Mouse (Mus musculus): ENCODE data around the gene Nlrc5.
"Not testable (repeated sequence)": the region's sequence is repeated elsewhere in the genome, so short reads cannot be mapped to it uniquely, and the experiment has no call there.

The Nlrc5 gene

GRCm38 (mm10) chr8:94422270-94422669 lies 11.9 kb upstream of the Nlrc5 start:
- DNase-seq (ENCODE audit: low spot score) = no peak

- no peak for DNase-seq (ENCODE audit: low spot score)
Observed at GRCm38 (mm10) chr8:94427953-94428352, 6.2 kb upstream of the Nlrc5 start.

- DNase-seq (ENCODE audit: low spot score) = no peak
Observed at GRCm38 (mm10) chr8:94428420-94428819, 5.7 kb upstream of the Nlrc5 start.

DNA sequence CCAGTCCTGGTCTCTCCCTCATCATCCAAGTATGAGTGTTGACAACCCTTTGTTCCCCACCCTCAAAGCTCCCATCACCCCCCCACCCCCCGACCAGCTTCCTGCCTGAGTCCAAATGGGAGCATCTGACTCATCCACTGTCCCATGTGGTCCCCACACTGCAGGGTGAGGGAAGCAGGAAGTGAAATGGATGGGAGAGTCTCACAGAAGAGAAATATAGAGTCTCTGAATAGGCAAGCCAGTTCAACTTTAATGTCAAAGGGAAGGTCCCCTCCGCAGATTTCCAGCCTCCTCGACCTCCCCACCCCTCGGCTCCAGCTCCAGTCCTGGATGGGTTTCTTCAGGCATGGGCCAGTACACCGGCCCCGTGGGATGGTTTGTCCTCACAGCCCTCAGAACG lies 4.8 kb upstream of the Nlrc5 start:
- DNase-seq (ENCODE audit: low spot score) = no peak

DNA sequence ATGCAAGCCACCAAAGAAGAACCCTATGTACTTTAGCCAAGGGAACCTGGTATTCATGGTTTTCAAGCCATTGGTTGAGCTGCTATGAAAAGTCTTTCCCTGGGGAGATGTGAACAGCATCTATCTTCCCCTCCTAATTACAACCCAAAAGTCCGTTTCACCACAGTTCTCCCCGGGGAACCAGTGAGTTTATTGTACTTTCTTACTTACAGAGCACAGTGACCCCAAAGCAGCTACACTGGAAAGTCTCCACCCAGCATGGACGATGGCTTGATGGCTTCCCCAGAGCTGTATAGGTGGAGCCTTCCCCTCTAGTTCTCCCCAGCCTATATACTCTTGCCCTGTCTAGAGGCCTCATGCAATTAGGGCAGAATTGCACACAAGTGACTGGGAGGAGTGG lies 1.9 kb upstream of the Nlrc5 start:
- no peak for DNase-seq (ENCODE audit: low spot score)

DNA sequence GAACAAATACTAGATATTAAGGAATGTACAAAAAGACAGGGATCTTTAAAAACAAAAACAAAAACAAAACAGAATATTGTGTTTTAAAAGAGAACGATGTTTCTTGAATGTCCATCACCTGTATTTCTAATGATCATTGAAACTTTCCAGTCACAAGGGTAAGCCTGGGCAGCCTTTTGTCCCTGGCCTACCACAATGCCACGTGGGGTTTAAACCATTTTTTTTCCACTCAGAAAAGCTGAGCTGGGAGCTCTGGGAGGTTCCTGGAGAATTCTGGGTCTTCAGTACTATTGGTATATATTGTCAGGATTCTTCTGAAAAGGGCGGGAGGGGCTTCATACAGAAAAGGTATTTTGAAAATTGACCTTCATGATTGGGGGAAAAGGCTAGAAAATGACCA lies 802 bp downstream of the Nlrc5 start:
- DNase-seq (ENCODE audit: low spot score) = no peak

- no peak for DNase-seq (ENCODE audit: low spot score)
Observed at GRCm38 (mm10) chr8:94435397-94436111, 1.4 kb downstream of the Nlrc5 start.

DNA sequence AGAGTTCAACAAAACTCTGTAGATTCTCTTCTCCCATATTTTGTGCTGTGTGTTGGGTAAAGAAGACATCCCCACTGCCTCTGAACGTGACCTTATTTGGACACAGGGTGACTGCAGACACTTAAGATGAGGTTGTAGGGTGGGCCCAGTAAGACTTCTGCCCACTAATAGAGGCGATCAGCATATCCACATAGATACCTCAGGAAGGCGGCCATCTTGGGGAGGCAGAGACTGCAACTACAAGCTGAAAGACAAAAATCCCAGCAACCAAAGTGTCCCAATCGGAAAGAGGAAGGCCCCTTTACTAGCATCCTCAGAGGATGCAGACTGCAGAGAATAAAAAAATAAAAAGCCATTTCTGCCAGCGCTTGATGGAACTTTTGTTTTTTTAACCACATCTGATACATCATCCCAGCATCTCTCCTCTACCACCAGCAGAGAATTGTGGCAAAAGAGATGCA lies 2.0 kb downstream of the Nlrc5 start:
- no peak for DNase-seq (ENCODE audit: low spot score)

DNA sequence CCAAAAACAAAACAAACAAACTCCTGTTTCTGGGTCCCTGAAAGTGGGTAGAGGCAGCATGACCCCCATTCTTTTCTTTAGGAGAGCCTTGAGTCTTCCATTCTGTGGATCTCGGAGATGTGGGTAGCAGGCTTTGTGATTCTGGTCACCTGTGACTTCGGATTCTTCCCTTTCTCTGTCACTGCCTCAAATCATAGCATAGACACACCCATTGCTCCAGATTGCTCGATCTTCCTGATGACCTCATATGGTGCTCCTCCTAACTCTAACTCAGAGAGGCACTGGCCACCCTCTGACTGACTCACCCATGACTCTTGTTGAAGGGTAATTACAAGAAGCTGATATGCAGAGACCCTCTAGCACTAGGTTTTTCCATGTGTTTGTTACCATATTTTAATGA lies 2.7 kb downstream of the Nlrc5 start:
- DNase-seq (ENCODE audit: low spot score) = no peak

- DNase-seq (ENCODE audit: low spot score) = no peak
Observed at GRCm38 (mm10) chr8:94438659-94439058, 4.5 kb downstream of the Nlrc5 start.

DNA sequence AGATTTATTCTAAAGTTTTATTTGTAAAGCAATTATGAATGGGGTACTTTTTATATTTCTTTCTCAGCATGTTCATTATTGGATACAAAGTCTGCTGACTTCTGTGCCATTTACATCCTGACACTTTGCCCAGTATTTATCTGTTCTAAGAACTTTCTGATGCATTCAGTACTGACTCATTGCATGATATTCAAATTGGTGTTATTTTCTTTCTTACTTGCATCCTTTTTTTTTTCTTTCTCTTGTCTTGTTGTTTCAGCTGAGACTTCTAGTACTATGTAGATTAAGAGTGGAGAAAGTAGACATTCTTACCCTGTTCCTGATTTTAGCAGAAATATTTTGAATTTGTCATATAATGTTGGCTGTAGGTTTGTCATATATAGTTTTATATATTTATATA lies 5.5 kb downstream of the Nlrc5 start:
- no peak for DNase-seq (ENCODE audit: low spot score)

DNA sequence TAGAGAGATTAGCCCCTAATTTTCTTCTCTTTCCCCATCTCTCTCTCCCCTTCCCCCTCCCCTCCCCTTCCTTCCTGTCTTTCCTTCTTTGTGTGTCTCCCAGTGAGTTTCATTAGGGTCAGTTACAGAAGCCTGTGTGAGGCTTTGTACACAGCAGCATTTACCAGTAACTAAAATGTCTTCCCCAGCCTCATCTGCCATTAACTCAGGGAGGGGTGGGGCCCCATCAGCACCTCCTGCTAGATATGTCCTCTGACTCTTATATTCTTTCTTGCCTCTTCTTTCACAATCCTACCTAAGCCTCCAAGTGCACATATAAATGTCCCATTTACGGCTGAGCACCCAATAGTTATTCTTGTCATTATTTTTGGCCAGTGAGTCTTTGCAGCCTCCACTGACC lies 6.2 kb downstream of the Nlrc5 start:
- DNase-seq (ENCODE audit: low spot score) = no peak

- DNase-seq (ENCODE audit: low spot score) = no peak
Observed at GRCm38 (mm10) chr8:94441686-94442085, 7.5 kb downstream of the Nlrc5 start.

DNA sequence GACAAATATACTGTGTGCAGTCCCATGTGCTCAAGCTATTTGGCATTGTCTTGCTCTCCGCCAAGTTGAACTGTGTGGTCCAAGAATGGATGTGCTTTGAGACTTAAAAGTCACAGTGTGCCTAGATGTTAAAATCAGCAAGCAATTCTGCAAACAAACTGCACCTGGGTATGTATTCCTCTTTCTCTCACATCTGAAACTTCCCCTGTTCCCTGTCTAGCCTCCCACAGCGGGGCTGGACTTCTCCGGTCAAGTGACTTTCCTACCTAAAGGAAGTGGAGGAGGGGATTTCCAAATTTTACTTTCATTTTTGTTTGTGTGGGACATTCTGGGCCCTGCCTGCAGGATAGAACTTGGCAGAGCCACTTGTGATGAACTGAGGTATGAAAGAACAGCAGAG lies 9.0 kb downstream of the Nlrc5 start:
- no peak for DNase-seq (ENCODE audit: low spot score)

- DNase-seq (ENCODE audit: low spot score) = no peak
Observed at GRCm38 (mm10) chr8:94444480-94444879, 10.3 kb downstream of the Nlrc5 start.

DNA sequence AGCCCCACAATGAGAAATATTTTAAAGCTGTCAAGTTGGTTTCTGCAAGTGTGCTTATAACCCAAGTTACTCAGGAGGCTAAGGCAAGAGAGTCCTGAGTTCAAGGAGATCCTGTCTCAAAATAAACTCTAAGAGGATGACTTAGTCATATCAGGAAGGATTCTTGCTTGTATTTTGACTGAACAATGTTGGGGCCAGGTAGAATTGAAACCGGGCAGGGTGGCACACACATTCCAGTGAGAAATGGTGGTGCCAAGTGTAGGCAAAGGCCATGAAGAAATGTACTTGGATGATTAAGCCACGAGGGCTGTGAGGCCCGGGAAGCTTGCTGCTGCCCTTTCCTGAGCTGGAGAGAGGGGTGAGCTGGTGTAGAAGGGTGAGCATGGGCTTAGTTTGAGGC lies 13.0 kb downstream of the Nlrc5 start:
- no peak for DNase-seq (ENCODE audit: low spot score)

DNA sequence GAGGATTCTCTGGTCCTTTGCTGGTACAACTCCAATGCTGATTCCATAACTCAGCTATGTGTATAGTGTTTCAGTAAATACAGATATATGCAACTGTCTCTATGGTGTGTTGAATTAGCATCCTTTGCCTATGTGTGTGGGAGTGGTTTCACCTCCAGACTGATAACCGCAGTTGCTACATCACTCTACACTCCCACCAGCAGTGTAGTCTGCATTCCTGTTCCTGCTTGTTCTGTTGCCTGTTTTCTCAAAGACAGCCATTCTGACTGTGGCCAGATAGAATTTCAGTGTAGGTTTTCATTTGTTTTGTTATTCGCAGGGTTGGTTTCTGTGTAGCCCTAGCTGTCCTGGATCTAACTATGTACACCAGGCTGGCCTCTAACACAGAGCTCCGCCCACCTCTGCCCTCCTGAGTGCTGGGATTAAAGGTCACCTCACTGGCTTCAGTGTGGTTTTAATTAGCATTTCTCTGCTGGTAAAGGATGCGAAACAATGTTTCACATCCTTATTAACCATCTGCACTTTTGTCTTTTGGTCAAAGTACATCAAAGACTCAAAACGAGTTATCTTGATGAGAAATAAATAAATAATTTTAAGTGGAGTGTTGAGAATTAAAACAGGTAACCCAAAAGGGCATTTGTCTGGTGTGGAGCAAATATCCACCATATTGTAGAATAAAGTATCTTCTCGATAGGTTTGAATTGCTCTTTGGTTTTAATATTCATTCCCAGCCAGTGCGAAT lies 13.6 kb downstream of the Nlrc5 start:
- no peak for DNase-seq (ENCODE audit: low spot score)

DNA sequence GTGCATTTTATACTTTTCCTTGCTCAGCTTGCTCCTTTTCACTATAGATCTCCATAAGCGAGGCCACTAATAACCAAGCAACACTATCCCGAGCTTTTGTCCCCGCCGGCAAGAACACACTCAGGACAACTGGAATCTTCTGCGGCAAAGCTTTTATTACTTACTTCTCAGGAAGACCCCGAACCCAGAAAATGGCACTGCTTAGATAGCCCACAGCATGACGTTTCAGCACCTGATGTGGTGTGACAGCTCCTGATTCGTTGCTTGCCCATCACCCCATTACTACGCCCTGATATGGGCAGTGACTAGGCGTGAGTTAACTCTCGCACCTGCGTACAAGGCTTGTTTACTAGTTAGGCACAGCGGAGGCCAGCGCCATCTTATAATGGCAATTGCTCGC lies 18.8 kb downstream of the Nlrc5 start:
- DNase-seq (ENCODE audit: low spot score) = not testable (repeated sequence)

- no peak for DNase-seq (ENCODE audit: low spot score)
Observed at GRCm38 (mm10) chr8:94453868-94454488, 19.8 kb downstream of the Nlrc5 start.

- no peak for DNase-seq (ENCODE audit: low spot score)
Observed at GRCm38 (mm10) chr8:94454905-94455304, 20.7 kb downstream of the Nlrc5 start.

GRCm38 (mm10) chr8:94456071-94456470 lies 21.9 kb downstream of the Nlrc5 start:
- no peak for DNase-seq (ENCODE audit: low spot score)

GRCm38 (mm10) chr8:94458567-94458966 lies 24.4 kb downstream of the Nlrc5 start:
- DNase-seq (ENCODE audit: low spot score) = no peak

- no peak for DNase-seq (ENCODE audit: low spot score)
Observed at GRCm38 (mm10) chr8:94469656-94470055, 35.5 kb downstream of the Nlrc5 start.

All from retina, embryonic 14.5 days (tissue).